Mouse (Mus musculus): ENCODE measurements around the gene Hoxd13. TPM values are rescaled to one million over a fixed set of nuclear protein-coding genes. Genes with fewer than 3 reads are reported as not detected.

The Hoxd13 gene
- not detected for polyA plus RNA-seq (2014; fragmentation: Illumina TruSeq; extraction: RNeasy Lipid Tissue Mini Kit (QIAGEN cat#74804); ENCODE audit: low read depth, low replicate concordance)

GRCm38 (mm10) chr2:74667842-74668357 lies at the start of gene Hoxd13:
TSS of gene Hoxd13 (plus strand) at chr2:74668310.

DNA sequence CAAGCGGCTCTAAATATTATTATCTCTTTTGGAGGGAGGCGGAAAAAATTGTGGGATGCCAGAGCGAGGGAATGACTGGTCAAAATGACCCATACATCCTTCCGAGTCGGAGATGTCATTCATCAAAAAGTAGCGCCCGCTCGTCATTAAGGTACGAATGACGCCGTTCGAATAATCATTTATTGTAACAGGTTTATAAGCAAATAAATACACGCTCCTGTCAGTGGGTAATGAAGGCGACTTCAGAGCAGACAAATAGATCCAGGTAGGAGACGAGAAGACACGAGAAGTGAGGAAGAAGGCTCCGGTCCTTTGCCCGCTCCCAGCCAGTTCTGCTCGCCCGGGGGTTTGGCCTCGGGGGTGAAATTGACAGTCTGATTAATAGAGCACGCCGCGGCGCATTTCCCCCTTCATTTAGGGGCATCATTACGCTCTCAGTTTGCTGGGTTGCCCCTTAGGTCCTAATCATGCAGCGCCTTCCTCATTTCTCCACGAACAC lies 8.6 kb upstream of the Hoxd13 start, which contains the start of gene Evx2:
TSS of gene Evx2 (minus strand) at position 51 of the 499 bp plus-strand sequence.

GRCm38 (mm10) chr2:74674881-74675665 lies 7.0 kb downstream of the Hoxd13 start, which contains the start of gene Hoxd12:
TSS of gene Hoxd12 (plus strand) at chr2:74675013.

DNA sequence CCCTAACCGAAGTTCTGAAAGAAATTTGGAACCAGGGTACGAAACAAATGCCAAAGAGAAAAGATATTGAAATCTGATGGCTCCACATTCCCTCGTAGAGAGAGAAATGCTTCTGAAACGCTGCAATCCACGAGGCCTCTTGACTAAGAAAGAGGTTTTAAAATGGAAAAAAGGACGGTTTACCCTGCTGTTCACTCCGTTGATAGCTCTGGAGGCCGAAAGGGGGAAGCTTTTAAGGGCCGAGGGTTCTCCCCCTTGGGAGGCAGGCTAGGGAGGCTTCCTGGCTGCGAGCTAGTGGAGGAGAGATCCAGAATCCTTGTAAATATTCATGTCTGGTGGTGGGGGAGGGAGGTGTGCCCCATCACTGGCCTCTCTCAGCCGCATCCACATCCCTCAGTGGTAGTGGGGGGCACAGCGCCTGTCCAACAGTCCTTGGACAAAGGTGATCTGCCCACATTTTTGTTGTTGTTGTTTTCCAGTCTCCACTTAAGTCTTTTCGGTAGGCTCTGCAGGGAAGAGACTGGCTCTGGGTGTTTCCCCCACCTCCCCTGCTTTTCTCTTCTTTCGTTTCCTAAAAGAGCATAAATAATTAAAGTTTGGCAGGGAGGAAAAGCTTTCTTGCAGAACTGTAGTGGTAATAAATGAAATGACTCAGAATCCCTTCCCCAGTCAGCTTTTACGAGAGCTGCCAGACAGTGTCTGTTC lies 10.9 kb downstream of the Hoxd13 start, which contains the start of gene Hoxd11:
TSS of gene Hoxd11 (plus strand) at position 667 of the 705 bp plus-strand sequence.

GRCm38 (mm10) chr2:74691022-74691951 lies 23.2 kb downstream of the Hoxd13 start, which contains the start of gene Hoxd10:
TSS of gene Hoxd10 (plus strand) at chr2:74691924.

DNA sequence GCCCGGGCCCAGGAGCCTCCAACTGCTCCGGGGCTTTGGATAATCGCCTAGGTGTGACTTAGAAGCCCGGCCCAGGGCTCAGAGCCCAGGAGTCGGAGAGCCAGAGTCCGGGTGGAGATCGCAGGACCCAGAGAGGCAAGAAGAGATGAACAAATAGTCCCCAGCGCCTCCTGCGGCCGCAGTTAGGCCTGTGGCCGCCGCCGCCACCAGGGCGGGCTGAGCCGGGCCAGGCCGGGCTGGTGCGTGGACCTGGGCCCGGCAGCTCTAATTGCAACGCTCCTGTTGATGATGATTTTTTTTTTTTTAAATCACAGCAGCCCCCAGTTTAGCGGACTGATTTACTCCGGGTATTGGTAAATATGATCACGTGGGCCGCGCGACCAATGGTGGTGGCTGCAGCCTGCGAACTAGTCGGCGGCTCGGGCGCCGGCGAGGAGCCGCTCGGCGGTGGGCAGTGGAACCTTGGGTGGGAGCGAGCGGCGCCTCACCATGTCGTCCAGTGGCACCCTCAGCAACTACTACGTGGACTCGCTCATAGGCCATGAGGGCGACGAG lies 29.5 kb downstream of the Hoxd13 start, which contains the start of gene Hoxd9:
TSS of gene Hoxd9 (plus strand) at position 161 of the 555 bp plus-strand sequence.

DNA sequence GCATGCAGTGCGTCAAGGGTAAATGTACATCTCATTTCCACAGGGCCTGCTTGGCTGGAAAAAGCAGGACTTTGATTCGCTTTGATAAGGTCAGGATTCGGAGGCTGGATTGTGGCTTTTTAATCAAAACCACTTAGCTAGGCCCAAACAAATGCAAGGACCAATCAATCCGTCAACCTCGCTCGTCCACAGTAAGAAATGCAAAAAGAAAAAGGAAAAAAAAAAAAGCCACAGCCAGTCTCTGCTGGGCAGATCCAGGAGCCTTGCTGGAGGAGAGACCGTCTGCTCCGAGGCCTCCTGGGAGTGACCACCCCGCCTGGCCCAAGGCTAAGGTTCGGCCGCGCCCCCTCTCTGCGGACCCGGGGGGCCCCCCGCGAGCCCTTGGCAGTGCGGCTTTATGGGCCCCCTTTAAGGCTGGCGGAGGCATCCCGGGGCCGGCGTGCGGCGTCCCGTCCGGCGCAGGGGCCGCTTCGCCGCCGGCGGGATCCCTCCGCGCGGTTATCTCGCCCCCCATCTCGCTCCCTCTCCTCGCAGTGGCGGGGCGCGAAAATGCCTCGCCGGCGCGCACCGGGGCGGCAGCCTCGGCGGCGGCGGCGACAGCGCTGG lies 36.4 kb downstream of the Hoxd13 start, which contains the start of gene Hoxd8:
TSS of gene Hoxd8 (plus strand) at position 223 of the 606 bp plus-strand sequence.

DNA sequence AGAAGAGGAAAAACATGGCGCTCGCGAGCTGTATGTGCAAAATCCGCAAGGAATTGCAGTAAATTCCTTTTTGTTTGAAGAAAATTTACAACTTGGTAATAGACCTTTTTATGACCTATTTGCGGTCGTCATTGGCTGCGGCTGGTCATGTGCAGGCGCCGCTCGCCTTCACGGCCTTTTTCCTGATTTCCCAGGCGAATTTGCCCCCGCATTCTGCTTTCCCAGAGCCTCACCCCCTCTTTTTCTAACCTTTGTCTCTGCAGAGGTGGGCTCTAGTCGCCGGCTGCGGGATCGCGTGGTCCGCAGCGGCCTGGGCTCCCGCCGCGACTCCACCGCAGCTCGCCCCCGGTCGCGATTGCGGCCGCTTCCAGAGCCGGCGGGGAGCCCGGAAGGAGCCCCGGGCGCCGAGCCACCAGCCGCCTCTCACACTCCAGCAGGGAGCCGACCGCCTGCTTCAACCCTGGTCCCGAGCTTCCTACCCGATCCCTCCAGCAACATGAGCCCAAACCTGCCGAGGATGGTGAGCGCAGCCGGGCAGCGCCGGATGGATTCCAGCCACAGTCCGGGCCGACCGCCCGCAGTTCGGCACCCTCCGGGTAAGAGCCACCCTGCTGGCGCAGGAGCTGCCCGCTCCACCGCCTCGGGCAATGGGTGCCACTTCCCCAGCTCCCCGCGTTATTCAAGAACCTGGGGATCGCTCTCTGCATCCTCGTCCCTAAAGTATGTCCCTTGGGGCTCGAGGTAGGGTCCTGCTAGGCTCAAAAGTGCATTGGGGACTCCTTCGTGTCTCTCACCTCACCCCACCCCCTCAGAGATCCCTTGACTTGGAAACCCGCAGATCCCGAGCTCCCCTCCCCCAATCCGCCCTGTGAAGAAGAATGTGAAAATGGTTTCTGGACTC lies 43.9 kb downstream of the Hoxd13 start, which contains the start of the genes Hoxd3 and Hoxd4:
TSS of gene Hoxd3 (plus strand) at position 207 of the 901 bp plus-strand sequence.
TSS of gene Hoxd4 (plus strand) at position 209 of the 901 bp plus-strand sequence.

Other genes starting within 250 kb of the Hoxd13 start
- gene Lnpk, start 88.9 kb upstream of the Hoxd13 start, polyA plus RNA-seq (2014; fragmentation: Illumina TruSeq; extraction: RNeasy Lipid Tissue Mini Kit (QIAGEN cat#74804); ENCODE audit: low read depth, low replicate concordance), result 14.4 TPM
- not detected for gene Evx2, start 8.8 kb upstream of the Hoxd13 start, polyA plus RNA-seq (2014; fragmentation: Illumina TruSeq; extraction: RNeasy Lipid Tissue Mini Kit (QIAGEN cat#74804); ENCODE audit: low read depth, low replicate concordance)
- not detected for gene Hoxd12, start 6.7 kb downstream of the Hoxd13 start, polyA plus RNA-seq (2014; fragmentation: Illumina TruSeq; extraction: RNeasy Lipid Tissue Mini Kit (QIAGEN cat#74804); ENCODE audit: low read depth, low replicate concordance)
- not detected for gene Hoxd11, start 11.2 kb downstream of the Hoxd13 start, polyA plus RNA-seq (2014; fragmentation: Illumina TruSeq; extraction: RNeasy Lipid Tissue Mini Kit (QIAGEN cat#74804); ENCODE audit: low read depth, low replicate concordance)
- 1.1 TPM for gene Hoxd10, start 23.6 kb downstream of the Hoxd13 start, polyA plus RNA-seq (2014; fragmentation: Illumina TruSeq; extraction: RNeasy Lipid Tissue Mini Kit (QIAGEN cat#74804); ENCODE audit: low read depth, low replicate concordance)
- gene Hoxd9, start 29.4 kb downstream of the Hoxd13 start, polyA plus RNA-seq (2014; fragmentation: Illumina TruSeq; extraction: RNeasy Lipid Tissue Mini Kit (QIAGEN cat#74804); ENCODE audit: low read depth, low replicate concordance), result 31.1 TPM
- gene Hoxd8, start 36.3 kb downstream of the Hoxd13 start, polyA plus RNA-seq (2014; fragmentation: Illumina TruSeq; extraction: RNeasy Lipid Tissue Mini Kit (QIAGEN cat#74804); ENCODE audit: low read depth, low replicate concordance), result 99.7 TPM
- gene Hoxd3, start 43.6 kb downstream of the Hoxd13 start, polyA plus RNA-seq (2014; fragmentation: Illumina TruSeq; extraction: RNeasy Lipid Tissue Mini Kit (QIAGEN cat#74804); ENCODE audit: low read depth, low replicate concordance), result 25.9 TPM
- gene Hoxd4, start 43.6 kb downstream of the Hoxd13 start, polyA plus RNA-seq (2014; fragmentation: Illumina TruSeq; extraction: RNeasy Lipid Tissue Mini Kit (QIAGEN cat#74804); ENCODE audit: low read depth, low replicate concordance), result 111 TPM
- gene Gm28230, start 58.4 kb downstream of the Hoxd13 start, polyA plus RNA-seq (2014; fragmentation: Illumina TruSeq; extraction: RNeasy Lipid Tissue Mini Kit (QIAGEN cat#74804); ENCODE audit: low read depth, low replicate concordance), result 23.8 TPM
- gene Hoxd1, start 94.7 kb downstream of the Hoxd13 start, polyA plus RNA-seq (2014; fragmentation: Illumina TruSeq; extraction: RNeasy Lipid Tissue Mini Kit (QIAGEN cat#74804); ENCODE audit: low read depth, low replicate concordance), result 0.32 TPM
- 48.5 TPM for gene Mtx2, start 157.5 kb downstream of the Hoxd13 start, polyA plus RNA-seq (2014; fragmentation: Illumina TruSeq; extraction: RNeasy Lipid Tissue Mini Kit (QIAGEN cat#74804); ENCODE audit: low read depth, low replicate concordance)

Data from adipose tissue, adult 10 weeks (tissue).